Mouse (Mus musculus): ENCODE measurements around the gene Nlgn2.

The Nlgn2 gene

GRCm38 (mm10) chr11:69822080-69822479 lies 15.5 kb downstream of the Nlgn2 start, which contains the start of gene Spem1:
Gene Spem1, minus strand, starts transcription at chr11:69822180.
- no peak for DNase-seq (ENCODE audit: low spot score)

- no peak for DNase-seq (ENCODE audit: low spot score)
Measured at GRCm38 (mm10) chr11:69818871-69819270, 18.7 kb downstream of the Nlgn2 start.

- DNase-seq (ENCODE audit: low spot score): no peak
Measured at GRCm38 (mm10) chr11:69818365-69818764, 19.2 kb downstream of the Nlgn2 start, which contains the start of gene Spem2. Gene Spem2, minus strand, starts transcription at chr11:69818465.

- no peak for DNase-seq (ENCODE audit: low spot score)
Measured at GRCm38 (mm10) chr11:69816520-69816919, 21.1 kb downstream of the Nlgn2 start.

GRCm38 (mm10) chr11:69815155-69815554 lies 22.4 kb downstream of the Nlgn2 start, which contains the start of gene Gm39566:
Gene Gm39566, minus strand, starts transcription at chr11:69815298.
- DNase-seq (ENCODE audit: low spot score): no peak

GRCm38 (mm10) chr11:69810280-69810679 lies 27.3 kb downstream of the Nlgn2 start:
- DNase-seq (ENCODE audit: low spot score): no peak

- no peak for DNase-seq (ENCODE audit: low spot score)
Measured at GRCm38 (mm10) chr11:69807641-69808040, 29.9 kb downstream of the Nlgn2 start.

- DNase-seq (ENCODE audit: low spot score): no peak
Measured at GRCm38 (mm10) chr11:69806378-69806777, 31.2 kb downstream of the Nlgn2 start.

GRCm38 (mm10) chr11:69804972-69805909 lies 32.3 kb downstream of the Nlgn2 start, which contains the start of gene Tmem102:
Gene Tmem102, minus strand, starts transcription at chr11:69805624.
- no peak for DNase-seq (ENCODE audit: low spot score)

GRCm38 (mm10) chr11:69804652-69804940 lies 33.0 kb downstream of the Nlgn2 start:
- no peak for DNase-seq (ENCODE audit: low spot score)

GRCm38 (mm10) chr11:69803786-69804651 lies 33.6 kb downstream of the Nlgn2 start:
- DNase-seq (ENCODE audit: low spot score): no peak

GRCm38 (mm10) chr11:69803328-69803727 lies 34.3 kb downstream of the Nlgn2 start:
- DNase-seq (ENCODE audit: low spot score): no peak

- DNase-seq (ENCODE audit: low spot score): no peak
Measured at GRCm38 (mm10) chr11:69802648-69803105, 34.9 kb downstream of the Nlgn2 start.

- DNase-seq (ENCODE audit: low spot score): no peak
Measured at GRCm38 (mm10) chr11:69801379-69801977, 36.1 kb downstream of the Nlgn2 start, which contains the start of gene Fgf11. Gene Fgf11, minus strand, starts transcription at chr11:69801857.

- no peak for DNase-seq (ENCODE audit: low spot score)
Measured at GRCm38 (mm10) chr11:69800392-69801197, 37.0 kb downstream of the Nlgn2 start.

GRCm38 (mm10) chr11:69800138-69800391 lies 37.5 kb downstream of the Nlgn2 start:
- DNase-seq (ENCODE audit: low spot score): no peak

GRCm38 (mm10) chr11:69799394-69800137 lies 38.0 kb downstream of the Nlgn2 start:
- no peak for DNase-seq (ENCODE audit: low spot score)

GRCm38 (mm10) chr11:69797924-69798323 lies 39.7 kb downstream of the Nlgn2 start:
- no peak for DNase-seq (ENCODE audit: low spot score)

- DNase-seq (ENCODE audit: low spot score): no peak
Measured at GRCm38 (mm10) chr11:69795983-69796435, 41.6 kb downstream of the Nlgn2 start.

GRCm38 (mm10) chr11:69795168-69795982 lies 42.2 kb downstream of the Nlgn2 start, which contains the start of gene Chrnb1:
Gene Chrnb1, minus strand, starts transcription at chr11:69795943.
- peak; percentile 90 for DNase-seq (ENCODE audit: low spot score)

All from left cerebral cortex, adult 11 months (tissue).